Mouse (Mus musculus) liver, embryonic 12.5 days (tissue): ENCODE data around the gene Acot7. TPM values are rescaled to one million over a fixed set of nuclear protein-coding genes. Genes with fewer than 3 reads are reported as not detected.

Source experiments
- ATAC-seq: fragments of 200-750 bp; cut with Nextera tagmentation; 2 replicates; pipeline ENCODE4 v1.8.0; 2017; ENCODE audit warnings: moderate number of reproducible peaks, mild to moderate bottlenecking, moderate library complexity
- H3K27ac ChIP-seq: fragments of 300-500 bp; sonication (generic); 2 replicates; pipeline ENCODE4 v1.5.1; 2016; ENCODE audit warnings: mild to moderate bottlenecking
- H3K27me3 ChIP-seq: fragments of 300-500 bp; sonication (generic); replicated peaks from 2 replicates; pipeline ENCODE4 v1.6.1; 2016; ENCODE audit warnings: mild to moderate bottlenecking, moderate library complexity
- H3K36me3 ChIP-seq: fragments of 300-500 bp; sonication (generic); 2 replicates; pipeline ENCODE4 v1.6.1; 2016; ENCODE audit warnings: mild to moderate bottlenecking, moderate library complexity
- H3K4me1 ChIP-seq: fragments of 300-500 bp; sonication (generic); 2 replicates; pipeline ENCODE4 v1.6.1; 2016
- H3K4me2 ChIP-seq: fragments of 300-500 bp; sonication (generic); 2 replicates; pipeline ENCODE4 v1.6.1; 2016; ENCODE audit warnings: mild to moderate bottlenecking, moderate library complexity
- H3K4me3 ChIP-seq: fragments of 300-500 bp; sonication (generic); 2 replicates; pipeline ENCODE4 v1.5.1; 2016; ENCODE audit warnings: mild to moderate bottlenecking, moderate library complexity
- H3K9ac ChIP-seq: fragments of 300-500 bp; sonication (generic); 2 replicates; pipeline ENCODE4 v1.6.1; 2016; ENCODE audit warnings: mild to moderate bottlenecking, moderate library complexity
- H3K9me3 ChIP-seq: fragments of 300-500 bp; sonication (generic); replicated peaks from 2 replicates; pipeline ENCODE4 v1.6.1; 2016; ENCODE audit warnings: mild to moderate bottlenecking, moderate library complexity
- WGBS: fragments of 180-500 bp; shearing (Covaris S2); methylation state at CpG from one replicate; pipeline ENCODE4 v1.1.7; 2016; ENCODE audit not compliant: insufficient replicate concordance; 5-methylcytosine and 5-hydroxymethylcytosine counted together
- polyA plus RNA-seq: library from polyadenylated mRNA; unstranded; fragments of >200 nt; fragmentation: Nextera tagmentation; extraction: Ambion mirVana; gene quantifications from 2 replicates; pipeline ENCODE4 v1.2.1, GENCODE M21; 2016

The Acot7 gene
- polyA plus RNA-seq, 1 experiment from 2014 or later, result 36.2 TPM

GRCm38 (mm10) chr4:152138497-152139260, 39.3 kb upstream of the Acot7 start:
- Histone ChIP-seq H3K4me2 (peak overlapping the region; percentile 78), H3K27ac (no peak overlapping the region), H3K36me3 (no peaks in the 10 kb centered on the region), H3K9me3 (no peaks in the 10 kb centered on the region), H3K4me3 (peak overlapping the region; percentile 59), H3K27me3 (peaks cover 52% of the 10 kb centered on the region), H3K9ac (peak overlapping the region; percentile 42; the same call in 1 of the 2 replicates), H3K4me1 (peaks cover 13% of the 10 kb centered on the region)
- peak; percentile 87 for ATAC-seq
- 3% methylated on average over 51 of the region's 51 CpGs for WGBS

- whole genome bisulfite sequencing, result 28% methylated on average over 6 of the region's 6 CpGs
- Histone ChIP-seq H3K4me3 (no peak overlapping the region), H3K9me3 (no peaks in the 10 kb centered on the region), H3K9ac (no peak overlapping the region), H3K27ac (no peak overlapping the region), H3K4me1 (peaks cover 17% of the 10 kb centered on the region), H3K27me3 (peaks cover 47% of the 10 kb centered on the region), H3K36me3 (no peaks in the 10 kb centered on the region), H3K4me2 (no peak overlapping the region)
- ATAC-seq, result 0 out of 2 replicates have a peak, but pooled peaks have one; percentile 19
These were observed 37.5 kb upstream of the Acot7 start for GRCm38 (mm10) chr4:152140441-152140840.

- Histone ChIP-seq H3K36me3 (no peaks in the 10 kb centered on the region), H3K9ac (no peak overlapping the region), H3K9me3 (no peaks in the 10 kb centered on the region), H3K4me2 (no peak overlapping the region), H3K4me3 (no peak overlapping the region), H3K27ac (no peak overlapping the region), H3K4me1 (peaks cover 21% of the 10 kb centered on the region), H3K27me3 (peaks cover 46% of the 10 kb centered on the region)
- 67% methylated on average over 8 of the region's 8 CpGs for WGBS
- ATAC-seq, result no peak
These were observed 36.3 kb upstream of the Acot7 start for GRCm38 (mm10) chr4:152141521-152142135.

- ATAC-seq, result no peak
- WGBS, result 32% methylated on average over 1 of the region's 1 CpGs
These were observed 34.3 kb upstream of the Acot7 start for GRCm38 (mm10) chr4:152143632-152144031.

GRCm38 (mm10) chr4:152145473-152145872, 32.5 kb upstream of the Acot7 start:
- Histone ChIP-seq H3K4me2 (no peak overlapping the region), H3K4me1 (peaks cover 11% of the 10 kb centered on the region), H3K27ac (no peak overlapping the region), H3K9ac (no peak overlapping the region), H3K36me3 (no peaks in the 10 kb centered on the region), H3K27me3 (peaks cover 79% of the 10 kb centered on the region), H3K4me3 (no peak overlapping the region), H3K9me3 (no peaks in the 10 kb centered on the region)
- no peak for ATAC-seq
- WGBS, result 44% methylated on average over 10 of the region's 10 CpGs

More at GRCm38 (mm10) chr4:152143632-152144031, 34.3 kb upstream of the Acot7 start:
- Histone ChIP-seq H3K9me3 (no peaks in the 10 kb centered on the region), H3K4me1 (peaks cover 14% of the 10 kb centered on the region), H3K4me2 (no peak overlapping the region), H3K27ac (no peak overlapping the region), H3K4me3 (no peak overlapping the region), H3K9ac (no peak overlapping the region), H3K36me3 (no peaks in the 10 kb centered on the region), H3K27me3 (peaks cover 60% of the 10 kb centered on the region)

GRCm38 (mm10) chr4:152146033-152146827, 31.7 kb upstream of the Acot7 start:
- Histone ChIP-seq H3K4me3 (no peak overlapping the region), H3K27ac (no peak overlapping the region), H3K9me3 (no peaks in the 10 kb centered on the region), H3K9ac (no peak overlapping the region), H3K4me2 (no peak overlapping the region), H3K27me3 (peaks cover 80% of the 10 kb centered on the region), H3K36me3 (no peaks in the 10 kb centered on the region), H3K4me1 (peaks cover 17% of the 10 kb centered on the region)
- WGBS, result 59% methylated on average over 11 of the region's 11 CpGs
- no peak for ATAC-seq

- no peak overlapping the region for H3K4me2 ChIP-seq
- H3K9me3 ChIP-seq, result no peaks in the 10 kb centered on the region
- ATAC-seq, result no peak
- H3K36me3 ChIP-seq, result no peaks in the 10 kb centered on the region
- H3K27me3 ChIP-seq, result peaks cover 94% of the 10 kb centered on the region
- H3K27ac ChIP-seq, result no peak overlapping the region
- 36% methylated on average over 4 of the region's 4 CpGs for WGBS
- no peak overlapping the region for H3K9ac ChIP-seq
- H3K4me3 ChIP-seq, result no peak overlapping the region
- H3K4me1 ChIP-seq, result peaks cover 45% of the 10 kb centered on the region
These were observed 27.4 kb upstream of the Acot7 start for GRCm38 (mm10) chr4:152150546-152150945.

- Histone ChIP-seq H3K36me3 (no peaks in the 10 kb centered on the region), H3K27me3 (peaks cover 91% of the 10 kb centered on the region), H3K9me3 (no peaks in the 10 kb centered on the region), H3K4me1 (peaks cover 42% of the 10 kb centered on the region), H3K9ac (peak overlapping the region; percentile 44), H3K4me3 (peak overlapping the region; percentile 56), H3K4me2 (peak overlapping the region; percentile 89), H3K27ac (no peak overlapping the region)
- ATAC-seq, result peak; percentile 13; the same call in 1 of the 2 replicates
- 15% methylated on average over 7 of the region's 7 CpGs for WGBS
These were observed 26.4 kb upstream of the Acot7 start for GRCm38 (mm10) chr4:152151451-152151965.

GRCm38 (mm10) chr4:152151966-152152544, 25.9 kb upstream of the Acot7 start, which contains the start of gene Espn:
Gene Espn (minus strand): TSS chr4:152152371.
- Histone ChIP-seq H3K36me3 (no peaks in the 10 kb centered on the region), H3K27me3 (peaks cover 89% of the 10 kb centered on the region), H3K4me2 (peak within 1 kb of the TSS; percentile 89), H3K27ac (no peak within 1 kb of the TSS), H3K9ac (peak within 1 kb of the TSS; percentile 44), H3K4me1 (peaks cover 42% of the 10 kb centered on the region), H3K9me3 (no peaks in the 10 kb centered on the region), H3K4me3 (peak within 1 kb of the TSS; percentile 56)
- WGBS, result under 1% methylated on average over 57 of the region's 57 CpGs
- peak; percentile 72 for ATAC-seq

- H3K9ac ChIP-seq, result no peak overlapping the region
- peak; percentile 27; the same call in 1 of the 2 replicates for ATAC-seq
- H3K27me3 ChIP-seq, result peaks cover 89% of the 10 kb centered on the region
- H3K27ac ChIP-seq, result no peak overlapping the region
- peak overlapping the region; percentile 27; the same call in 1 of the 2 replicates for H3K4me3 ChIP-seq
- peak overlapping the region; percentile 55 for H3K4me2 ChIP-seq
- peaks cover 53% of the 10 kb centered on the region for H3K4me1 ChIP-seq
- H3K36me3 ChIP-seq, result no peaks in the 10 kb centered on the region
- 2% methylated on average over 23 of the region's 23 CpGs for WGBS
- no peaks in the 10 kb centered on the region for H3K9me3 ChIP-seq
These were observed 24.2 kb upstream of the Acot7 start for GRCm38 (mm10) chr4:152153771-152154177.

GRCm38 (mm10) chr4:152155019-152155418, 22.9 kb upstream of the Acot7 start:
- no peak overlapping the region for H3K4me2 ChIP-seq
- ATAC-seq, result no peak
- H3K27ac ChIP-seq, result no peak overlapping the region
- 57% methylated on average over 4 of the region's 4 CpGs for WGBS
- no peak overlapping the region for H3K9ac ChIP-seq
- H3K27me3 ChIP-seq, result peaks cover 89% of the 10 kb centered on the region
- peaks cover 65% of the 10 kb centered on the region for H3K4me1 ChIP-seq
- H3K9me3 ChIP-seq, result no peaks in the 10 kb centered on the region
- no peak overlapping the region for H3K4me3 ChIP-seq
- H3K36me3 ChIP-seq, result no peaks in the 10 kb centered on the region
